9 mouse cellular contexts compared by ENCODE assay signal in the genomic region with DNA sequence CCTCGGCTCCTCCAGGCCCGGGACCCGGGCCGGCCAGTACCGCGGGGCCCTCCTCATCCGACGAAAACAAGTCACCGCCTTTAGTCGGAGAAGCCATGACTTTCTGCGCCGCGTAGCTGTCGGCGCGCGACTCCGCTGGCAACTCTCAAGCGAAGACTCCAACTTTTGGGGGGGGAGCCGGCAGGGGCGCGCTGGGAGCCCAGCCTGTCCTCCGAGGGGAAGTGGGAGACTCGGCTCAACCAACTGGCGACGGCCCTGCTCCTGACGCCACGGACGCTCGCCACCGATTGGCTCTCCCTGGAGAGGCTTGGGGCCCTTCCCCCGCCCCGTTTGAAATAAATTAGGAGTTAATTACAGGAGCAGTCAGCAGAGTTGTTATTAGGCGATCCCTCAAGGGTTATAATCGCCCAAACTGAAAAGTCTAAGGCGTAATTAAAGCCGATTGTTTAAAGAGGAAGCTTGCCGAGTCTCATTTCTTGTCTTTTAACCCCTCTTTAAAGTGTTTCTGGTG. TPM values are rescaled to one million over a fixed set of nuclear protein-coding genes. Genes with fewer than 3 reads are reported as not detected.
DNase-seq lines count a peak whose midpoint lies in the region; ATAC-seq lines count a peak whose summit lies in the region.
"Had no signal": no experiment of that assay in that cellular context is flagged by ENCODE, and none has a peak within 500 bp of the region (broad histone marks: within the 10 kb centered on the region; RNA-seq: fewer than 3 reads in every experiment).

Gene Msx2 (minus strand): TSS at position 461 of the 511 bp plus-strand sequence.

- peak within 1 kb of the TSS; percentile 92 for H3K4me2 ChIP-seq in lung, embryonic 16.5 days (ENCODE audit: low read depth, low read length)

- H3K4me3 ChIP-seq in brown adipose tissue, adult 24 weeks (ENCODE audit: insufficient read depth, low read depth, low read length) = peak within 1 kb of the TSS; percentile 39
- peak within 1 kb of the TSS; percentile 57 for H3K4me3 ChIP-seq in forebrain, embryonic 10.5 days
- H3K4me3 ChIP-seq in lung, embryonic 16.5 days (ENCODE audit: low read length) = peak within 1 kb of the TSS; percentile 58

- no peaks in the 10 kb centered on the region for H3K36me3 ChIP-seq in forebrain, embryonic 10.5 days (replicated peaks)
- no peaks in the 10 kb centered on the region for H3K36me3 ChIP-seq in lung, embryonic 16.5 days (ENCODE audit: control insufficient read depth, insufficient read depth, low read length)

- ATAC-seq in lung, embryonic 16.5 days (ENCODE audit: low read depth) = peak; percentile 92

- H3K27me3 ChIP-seq in forebrain, embryonic 10.5 days (ENCODE audit: poor library complexity, severe bottlenecking) = peaks cover 100% of the 10 kb centered on the region
- peaks cover 91% of the 10 kb centered on the region for H3K27me3 ChIP-seq in lung, embryonic 16.5 days (ENCODE audit: control insufficient read depth, insufficient read depth, low read depth, low read length)

- H3K9me3 ChIP-seq in forebrain, embryonic 10.5 days = no peaks in the 10 kb centered on the region
- H3K9me3 ChIP-seq in lung, embryonic 16.5 days (ENCODE audit: control insufficient read depth, low read length) = no peaks in the 10 kb centered on the region

- intact Hi-C loops in heart, postnatal 14 days (cut with DNase I) = no loop called here

- H3K9ac ChIP-seq in lung, embryonic 16.5 days (ENCODE audit: low read length) = peak within 1 kb of the TSS; percentile 66

- under 1% methylated on average over 38 of the region's 38 CpGs for WGBS in forebrain, embryonic 10.5 days
- under 1% methylated on average over 38 of the region's 38 CpGs for WGBS in lung, embryonic 16.5 days

- no peaks in the 10 kb centered on the region for H3K4me1 ChIP-seq in brown adipose tissue, adult 24 weeks (ENCODE audit: control insufficient read depth, insufficient read depth, insufficient read length, low read length)
- H3K4me1 ChIP-seq in forebrain, embryonic 10.5 days = peaks cover 80% of the 10 kb centered on the region
- H3K4me1 ChIP-seq in lung, embryonic 16.5 days (replicated peaks; ENCODE audit: control insufficient read depth, insufficient read depth, low read length) = peaks cover 15% of the 10 kb centered on the region; the same call in 1 of the 2 replicates

- DNase-seq in ES-CJ7 (ENCODE audit: low read depth, low spot score) (peak; percentile 77), adipocyte (ENCODE audit: low spot score) (no peak)
- peak; percentile 89 for DNase-seq in forebrain, embryonic 10.5 days (ENCODE audit: extremely low spot score, low spot score)
- DNase-seq in heart, postnatal 14 days = peak; percentile 74 to 77
- DNase-seq in kidney, postnatal 4 days = peak; percentile 81 to 85
- peak; percentile 11 to 12 for DNase-seq in right cerebral cortex, postnatal 36 days (ENCODE audit: low spot score in 2 of 2)

- H3K27ac ChIP-seq in brown adipose tissue, adult 24 weeks (replicated peaks; ENCODE audit: low read depth, low read length) = no peak within 1 kb of the TSS
- peak within 1 kb of the TSS; percentile 75 for H3K27ac ChIP-seq in forebrain, embryonic 10.5 days
- H3K27ac ChIP-seq in lung, embryonic 16.5 days (ENCODE audit: low read length) = no peak within 1 kb of the TSS

RNA-seq across cellular contexts. Expression of gene Msx2, which starts in this region (rescaled TPM):
- not detected in 2 replicates for polyA plus RNA-seq in brown adipose tissue, adult 24 weeks (2012; ENCODE audit: insufficient read depth, insufficient read length, missing spikeins)
- 17.3 and 19.7 TPM in 2 replicates for polyA plus RNA-seq in forebrain, embryonic 10.5 days (2016; fragmentation: Nextera tagmentation; extraction: Ambion mirVana)
- under 1 TPM; 0.65 to 0.71 TPM for total RNA-seq in heart, postnatal 14 days (2021)
- polyA plus RNA-seq in lung, embryonic 16.5 days (2015; fragmentation: Nextera tagmentation; extraction: Ambion mirVana) = 0.33 and 0.50 TPM in 2 replicates
- polyA plus RNA-seq: spleen, adult 2 months had no signal

Comparison
In these comparisons a context has a peak if more than half of its experiments do, and no peak if none do; other contexts are left out.
1. RNA of gene Msx2 (polyA plus RNA-seq): 17.3 to 19.7 TPM in forebrain, embryonic 10.5 days; 0.33 to 0.50 TPM in lung, embryonic 16.5 days and not detected in brown adipose tissue, adult 24 weeks; every median in the first group is over 10 times any median in the second.
2. Peak in DNase-seq in heart, postnatal 14 days; RNA of the gene not detected or under 1 TPM.
3. Peak in ATAC-seq, H3K4me3 ChIP-seq, H3K9ac ChIP-seq and H3K4me2 ChIP-seq in lung, embryonic 16.5 days; RNA of the gene not detected or under 1 TPM.
4. Peak in every context shown above with its lines, with median percentiles within 50 percentile points of each other: H3K4me3 ChIP-seq.